Mouse (Mus musculus): ENCODE results near the gene Ppp1r14b. TPM values are rescaled to one million over a fixed set of nuclear protein-coding genes. Genes with fewer than 3 reads are reported as not detected.

Ppp1r14b gene
- polyA plus RNA-seq (2017; shearing (Covaris generic)), result 32.3 TPM

DNA sequence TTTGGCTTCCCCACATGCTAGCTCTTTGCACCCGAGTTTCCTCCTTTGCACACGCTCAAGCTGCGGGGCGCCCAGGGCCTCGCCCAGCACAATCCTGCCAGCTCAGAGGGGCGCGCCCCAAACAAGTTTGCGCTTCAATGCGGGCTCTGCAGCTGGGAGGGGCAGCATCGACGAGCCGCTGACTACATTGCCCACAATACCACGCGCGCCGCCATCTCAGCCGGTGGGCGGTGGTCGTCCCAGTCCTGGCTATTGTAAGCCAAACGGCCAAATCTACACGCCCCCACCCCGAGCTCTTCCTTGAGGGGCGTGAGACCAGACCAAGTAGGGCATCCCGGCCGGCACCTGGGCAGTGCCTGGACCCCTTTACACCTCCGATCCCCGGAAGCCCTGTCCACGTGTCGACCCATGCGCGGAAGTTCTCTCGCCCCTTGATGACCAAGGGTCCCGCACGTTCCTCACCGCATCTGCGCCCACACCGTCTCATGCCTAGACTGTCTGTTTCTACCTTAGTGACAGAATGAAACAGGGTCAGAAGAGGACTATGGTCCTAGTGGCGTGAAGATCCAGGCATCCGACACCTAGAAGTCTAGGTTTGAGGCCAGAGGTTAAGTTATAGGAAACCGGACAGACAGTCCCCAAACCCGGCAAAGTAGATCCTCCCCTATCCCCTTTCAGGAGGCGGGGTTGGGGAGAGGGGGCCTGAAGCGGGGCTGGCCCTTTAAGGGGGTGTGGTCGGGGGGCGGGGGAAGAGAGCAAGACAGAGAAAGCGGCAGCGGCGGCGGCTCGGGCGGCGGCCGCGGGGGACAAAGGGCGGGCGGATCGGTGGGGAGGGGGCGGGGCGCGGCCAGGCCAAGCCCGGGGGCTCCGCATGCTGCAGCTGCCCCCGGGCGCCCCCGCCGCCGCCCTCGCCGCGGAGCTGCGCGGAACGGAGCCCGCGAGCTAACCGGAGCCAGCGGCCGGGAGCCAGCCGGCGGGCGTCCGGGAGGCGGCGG is at the start of gene Ppp1r14b:
Ppp1r14b (plus strand) TSS at position 758 of the 995 bp plus-strand sequence.

DNA sequence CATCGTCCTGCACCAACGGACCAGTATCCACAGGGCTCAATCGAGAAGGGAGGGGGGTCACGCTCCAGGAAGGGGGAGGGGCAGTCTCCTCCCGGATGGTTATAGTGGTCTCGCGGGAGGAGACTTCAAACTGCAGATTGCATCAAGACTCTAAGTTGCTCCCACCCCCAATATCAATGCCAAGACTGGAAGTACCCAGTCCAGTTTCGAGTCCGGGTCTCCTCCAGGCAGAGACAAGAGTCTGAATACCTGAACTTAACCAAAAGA is 49.5 kb upstream of the Ppp1r14b start, which contains the start of gene Catsperz:
Catsperz (minus strand) TSS at position 74 of the 267 bp plus-strand sequence.

DNA sequence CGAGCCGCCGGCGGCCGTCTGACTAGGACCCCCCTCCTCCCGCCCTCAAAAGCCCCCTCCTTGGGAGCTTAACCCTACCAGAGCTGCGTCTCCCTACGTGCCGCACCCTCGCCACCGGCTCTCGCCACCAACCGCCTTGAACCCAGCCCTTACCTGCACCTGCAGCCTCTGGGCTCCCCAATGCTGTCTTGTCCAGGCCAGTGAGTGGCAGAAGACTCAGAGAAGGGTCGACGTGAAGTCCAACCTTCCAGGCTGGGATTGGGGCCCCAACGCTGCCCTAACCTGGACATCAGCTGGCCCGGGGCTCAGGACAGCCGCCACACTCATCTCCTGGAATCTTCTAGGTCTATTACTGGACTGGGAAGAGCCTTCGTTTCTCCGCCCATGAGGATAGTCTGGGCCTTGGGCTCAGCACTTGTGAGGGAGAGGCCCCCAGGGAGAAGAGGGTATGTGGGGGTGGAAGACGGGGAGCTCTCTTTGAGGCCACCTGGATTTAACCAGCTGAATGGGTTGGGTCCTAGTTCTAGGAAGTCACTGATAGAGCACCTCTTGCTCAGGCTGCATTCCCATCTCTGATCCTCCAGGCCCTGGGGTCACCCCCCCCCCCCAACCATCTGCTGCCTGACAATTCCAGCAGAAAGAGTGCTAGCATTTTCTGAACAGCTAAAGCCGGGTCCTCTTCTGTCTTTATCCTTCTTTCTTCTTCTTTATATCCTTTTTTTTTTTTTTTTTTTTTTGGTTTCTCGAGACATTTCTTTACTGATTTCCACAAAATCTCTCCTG is 40.4 kb upstream of the Ppp1r14b start, which contains the start of gene Kcnk4:
Kcnk4 (minus strand) TSS at position 321 of the 783 bp plus-strand sequence.

DNA sequence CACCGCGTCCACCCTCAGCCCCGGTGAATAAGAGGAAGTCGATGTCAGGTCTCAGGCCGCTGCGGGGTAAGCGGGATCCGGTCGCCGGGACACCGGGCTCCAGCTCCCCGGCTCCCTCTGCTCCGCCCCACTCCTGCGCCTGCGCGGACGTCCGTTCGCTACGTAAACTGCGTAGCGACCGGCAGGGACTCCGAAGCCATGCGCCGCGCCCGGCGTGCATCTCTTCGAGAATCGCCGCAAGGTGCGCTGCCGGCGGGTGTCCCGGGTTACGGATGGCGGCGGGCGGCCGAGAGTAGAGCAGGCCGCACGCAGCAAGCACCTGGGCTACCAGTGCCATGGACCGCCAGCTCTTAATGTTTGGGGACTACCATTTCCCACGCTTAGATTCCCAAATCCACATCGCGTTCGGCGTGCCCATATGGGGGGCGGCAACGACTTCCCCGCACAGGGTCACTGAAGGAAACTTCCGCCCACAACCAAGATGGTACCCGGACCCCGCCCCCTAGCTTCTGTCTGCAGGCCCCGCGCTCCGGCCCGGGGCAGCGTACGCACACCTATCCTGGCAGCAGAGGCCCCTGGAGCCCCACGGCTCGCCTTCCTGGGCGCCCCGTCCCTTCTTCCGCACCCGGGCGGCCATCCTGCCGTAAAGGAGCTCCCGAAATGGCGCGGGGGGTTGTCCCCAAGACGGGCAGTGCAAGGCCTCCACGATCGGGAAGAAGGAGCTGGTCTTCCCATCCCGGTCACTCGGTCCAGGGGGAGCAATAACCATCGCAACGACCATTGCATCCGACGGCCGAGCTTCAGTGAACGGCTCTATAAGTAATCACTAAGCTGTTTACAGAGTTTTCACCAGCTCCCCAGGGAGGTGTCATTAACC is 33.2 kb upstream of the Ppp1r14b start, which contains the start of gene Bad:
Bad (plus strand) TSS at position 490 of the 877 bp plus-strand sequence.

DNA sequence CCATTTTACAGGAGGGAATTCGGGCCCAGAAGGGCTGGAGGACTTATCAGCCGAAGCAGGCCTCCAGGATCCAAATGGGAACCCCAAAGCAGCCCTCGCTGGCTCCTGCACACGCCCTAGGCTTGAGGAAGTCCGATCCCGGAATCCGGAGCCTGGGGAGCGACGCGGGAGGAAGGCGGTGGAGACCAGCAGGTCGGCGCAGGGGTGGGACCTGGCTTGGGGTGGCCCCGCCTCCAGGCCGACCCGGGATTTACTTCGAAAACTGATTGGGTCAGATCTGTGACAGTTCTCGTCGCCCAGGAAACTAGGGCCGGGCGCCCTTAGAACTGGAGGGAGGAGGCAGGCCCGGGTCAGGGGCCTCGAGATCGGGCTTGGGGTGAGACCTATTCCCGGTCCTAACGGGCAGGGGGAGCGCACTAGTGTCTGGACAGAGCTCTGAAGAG is 32.5 kb upstream of the Ppp1r14b start, which contains the start of gene Gpr137:
Gpr137 (minus strand) TSS at position 232 of the 443 bp plus-strand sequence.

DNA sequence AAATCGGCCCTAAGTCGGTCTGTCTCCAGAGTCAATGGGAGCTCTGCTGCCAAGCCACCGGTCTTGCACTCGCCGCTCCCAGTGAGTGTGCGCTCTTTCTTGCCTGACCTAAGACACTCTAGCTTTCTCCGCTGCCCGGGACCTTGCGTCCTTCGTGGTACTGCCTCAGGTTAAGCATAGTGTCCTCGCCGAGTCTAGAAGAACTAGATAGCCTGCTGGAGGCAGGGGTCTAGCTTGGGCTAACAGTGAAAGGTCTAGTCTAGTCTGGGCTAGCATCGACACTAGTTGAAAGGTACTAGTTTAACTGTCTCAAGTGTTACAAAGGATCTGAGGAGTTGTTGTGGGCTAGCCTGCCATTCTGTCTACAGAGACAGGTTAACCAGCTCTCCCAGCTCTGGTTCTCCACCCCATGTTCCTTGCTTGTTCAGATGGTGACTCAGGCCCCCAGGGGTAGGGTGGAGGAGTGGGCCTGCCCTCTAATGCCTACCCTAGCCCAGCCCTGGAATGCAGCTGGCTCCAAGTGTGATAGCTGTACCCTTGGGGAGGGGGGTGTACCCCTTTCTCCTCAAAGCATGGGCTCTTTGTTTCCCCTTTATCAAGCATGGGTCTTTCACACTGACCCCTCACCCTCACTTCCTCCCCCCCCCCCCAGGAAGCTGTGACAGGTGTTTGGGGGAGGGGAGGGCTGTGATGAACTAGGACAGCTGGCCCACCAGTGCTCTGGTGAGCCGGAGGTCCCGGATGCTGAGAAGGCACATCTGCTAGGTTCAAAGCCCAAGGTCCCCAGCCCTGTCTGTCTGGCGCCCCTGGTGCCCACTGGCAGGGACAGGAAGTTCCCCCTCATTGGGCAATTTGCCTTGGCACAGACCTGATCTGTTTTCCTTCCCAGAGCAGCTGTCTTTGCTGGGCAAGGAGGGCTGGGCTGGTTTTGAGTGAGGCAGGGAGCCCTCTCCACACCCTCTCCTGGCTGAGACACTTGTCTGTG is 1.1 kb downstream of the Ppp1r14b start, which contains the start of gene Plcb3:
Plcb3 (minus strand) TSS at position 934 of the 985 bp plus-strand sequence.

DNA sequence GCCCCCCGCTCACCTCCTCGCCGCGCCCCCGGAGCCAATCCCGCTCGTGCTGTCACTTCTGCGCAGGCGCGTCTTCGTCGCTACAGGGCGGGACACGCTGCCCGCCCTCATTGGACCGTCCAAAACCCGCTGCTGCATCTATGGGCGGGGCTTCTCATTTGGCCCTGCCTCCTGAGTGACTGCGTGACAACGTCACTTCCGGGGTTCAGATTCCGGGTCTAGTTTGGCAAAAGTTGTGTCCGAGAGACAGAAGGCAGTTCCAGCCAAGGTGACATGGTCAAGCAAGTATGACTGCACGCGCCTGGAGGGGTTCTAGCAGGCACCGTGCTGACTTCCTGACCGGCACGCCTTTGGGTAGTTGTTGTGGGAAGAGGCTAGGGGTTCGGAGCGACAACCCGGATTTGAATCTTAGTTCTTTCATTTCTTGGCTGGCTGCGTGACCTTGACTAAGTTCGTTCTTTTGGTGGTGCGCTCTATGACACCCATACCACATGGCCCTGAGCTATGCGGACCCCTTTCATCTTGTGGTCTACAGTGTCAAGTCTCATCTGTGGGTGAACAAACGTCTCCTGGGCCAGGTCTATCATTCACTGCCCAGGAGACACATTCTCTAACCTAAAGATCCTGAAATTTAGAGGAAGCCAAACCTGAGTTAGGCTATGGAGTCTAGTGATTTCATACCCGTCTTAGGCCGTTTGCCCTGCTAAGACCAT is 5.8 kb downstream of the Ppp1r14b start, which contains the start of gene Fkbp2:
Fkbp2 (minus strand) TSS at position 121 of the 713 bp plus-strand sequence.

DNA sequence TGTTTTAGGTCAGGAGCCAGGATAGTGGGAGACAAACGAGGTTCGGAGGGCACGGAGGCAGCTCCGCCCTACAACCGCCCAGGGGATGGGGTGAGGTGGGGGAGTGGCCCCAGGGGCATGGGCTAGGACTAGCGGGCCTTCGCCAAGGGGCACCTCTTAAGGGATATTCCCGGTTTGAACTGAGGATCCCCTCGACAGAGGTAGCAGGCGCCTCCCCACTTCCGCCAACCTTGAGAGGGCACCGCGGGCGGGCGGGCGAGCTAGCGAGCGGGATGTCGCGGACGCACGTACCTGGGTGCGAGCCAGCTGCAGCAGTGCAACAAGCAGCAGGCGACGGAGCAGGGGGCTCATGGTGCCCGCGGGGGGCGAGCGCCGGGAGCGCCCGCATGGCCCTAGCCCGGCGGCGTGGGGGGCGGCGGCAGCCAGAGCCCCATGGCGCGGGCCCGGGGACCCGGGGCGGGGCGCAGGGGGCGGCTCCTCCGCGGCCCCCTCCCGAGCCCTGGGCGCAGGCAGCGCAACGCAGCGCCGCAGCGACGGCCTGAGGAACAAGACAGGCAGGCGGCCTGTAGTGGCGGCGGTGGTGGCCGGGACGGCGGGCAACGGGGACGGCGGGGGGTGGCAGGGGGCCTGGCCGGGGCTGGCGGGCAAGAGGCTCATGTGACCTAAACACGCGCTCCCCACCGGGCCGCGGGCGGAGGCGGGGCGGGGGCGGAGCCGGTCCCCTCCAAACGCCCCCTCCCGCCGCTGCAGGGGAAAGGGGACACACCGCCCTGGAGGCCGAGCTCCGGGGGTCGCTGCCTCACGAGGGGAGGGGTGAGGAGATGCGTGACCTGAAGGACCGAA is 12.5 kb downstream of the Ppp1r14b start, which contains the start of gene Vegfb:
Vegfb (minus strand) TSS at position 591 of the 843 bp plus-strand sequence.

DNA sequence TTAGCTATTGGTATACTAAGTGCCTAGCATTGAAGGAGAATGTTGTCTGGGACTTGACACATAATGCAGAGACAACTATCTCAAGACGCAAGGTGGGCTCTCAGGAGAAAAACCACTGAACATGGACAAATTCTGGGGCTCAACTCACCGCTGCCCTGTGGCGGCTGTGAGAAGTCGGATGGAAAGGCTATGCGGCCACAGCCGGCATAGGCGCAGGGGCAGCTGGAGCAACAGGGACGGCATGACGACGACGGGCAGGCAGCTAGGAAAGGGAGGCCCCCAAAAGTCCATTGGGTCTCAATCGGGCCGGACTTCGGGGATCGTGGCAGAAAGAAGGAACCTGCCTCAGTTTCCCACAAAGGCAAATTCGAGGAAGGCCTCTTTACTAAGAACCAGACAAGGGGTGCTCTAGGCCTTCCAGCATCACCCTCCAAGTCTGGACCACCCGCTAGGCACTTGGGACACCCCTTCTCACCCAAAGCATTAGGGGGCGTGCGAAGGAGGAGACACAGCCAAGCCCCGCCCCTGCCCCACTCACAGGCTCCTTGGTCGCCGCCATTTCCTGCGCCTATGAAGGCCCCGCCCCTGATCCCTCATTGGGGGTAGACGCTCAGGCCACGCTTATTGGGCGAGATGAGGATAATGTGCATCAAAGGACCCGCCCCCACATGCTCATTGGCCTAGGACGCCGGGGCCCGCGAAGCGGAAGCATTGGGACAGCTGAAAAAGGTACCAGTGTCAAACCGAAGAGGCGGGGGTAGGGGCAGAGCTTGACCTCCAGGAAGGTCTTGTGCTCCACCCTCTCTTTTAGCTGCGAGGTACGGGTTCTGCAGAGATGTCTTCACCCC is 17.5 kb downstream of the Ppp1r14b start, which contains the start of gene Dnajc4:
Dnajc4 (minus strand) TSS at position 562 of the 848 bp plus-strand sequence.

DNA sequence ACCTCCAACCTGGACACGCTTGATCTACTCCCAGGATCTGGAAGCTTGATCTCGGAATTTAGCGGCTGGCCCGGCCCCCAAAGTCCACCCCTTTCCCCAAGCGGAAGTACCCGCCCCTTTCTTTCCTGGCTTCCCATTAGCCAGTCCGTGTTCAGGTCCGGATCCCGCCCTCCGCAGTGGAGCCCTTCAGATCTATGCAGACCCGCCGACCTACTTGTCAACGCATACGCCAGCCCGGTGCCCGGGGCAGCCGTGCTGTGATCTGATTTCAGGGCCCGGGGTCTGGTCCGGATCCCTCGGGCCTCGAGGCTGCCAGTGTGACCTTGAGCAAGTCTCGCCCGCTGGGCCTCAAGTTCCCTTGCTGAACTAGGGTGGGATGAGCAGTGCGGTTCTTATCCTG is 21.2 kb downstream of the Ppp1r14b start, which contains the start of the genes Nudt22 and Trpt1:
Nudt22 (minus strand) TSS at position 112 of the 400 bp plus-strand sequence.
Trpt1 (plus strand) TSS at position 126 of the 400 bp plus-strand sequence.

DNA sequence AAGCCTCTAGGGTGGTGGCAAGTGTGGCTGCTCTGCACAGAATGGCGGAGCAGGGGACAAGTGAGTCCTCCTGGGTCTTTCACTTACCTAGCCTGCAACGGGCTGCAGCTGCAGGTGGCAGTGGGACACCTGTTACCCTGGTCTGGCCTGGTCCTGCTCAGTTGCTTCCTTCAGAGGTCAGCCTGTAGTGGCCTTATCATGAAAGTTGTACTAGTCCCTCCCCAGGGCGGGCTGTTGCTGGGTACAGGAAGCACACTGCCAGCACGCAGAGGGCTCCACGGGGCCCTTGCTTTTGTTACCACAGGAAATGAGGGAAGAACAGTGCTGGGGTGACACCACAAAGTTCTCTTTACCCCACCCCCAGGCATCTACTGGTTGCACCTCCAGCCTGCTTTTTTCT is 44.4 kb downstream of the Ppp1r14b start, which contains the start of gene Fermt3:
Fermt3 (minus strand) TSS at position 279 of the 400 bp plus-strand sequence.

Other genes with a start within 250 kb of the Ppp1r14b start
- gene Rps6ka4, start 134.3 kb upstream of the Ppp1r14b start, polyA plus RNA-seq (2017; shearing (Covaris generic)), result 31.3 TPM
- 48.7 TPM for gene Ccdc88b, start 116.8 kb upstream of the Ppp1r14b start, polyA plus RNA-seq (2017; shearing (Covaris generic))
- gene Trmt112, start 65.3 kb upstream of the Ppp1r14b start, polyA plus RNA-seq (2017; shearing (Covaris generic)), result 234 TPM
- 267 TPM for gene Prdx5, start 64.9 kb upstream of the Ppp1r14b start, polyA plus RNA-seq (2017; shearing (Covaris generic))
- gene Esrra, start 53.2 kb upstream of the Ppp1r14b start, polyA plus RNA-seq (2017; shearing (Covaris generic)), result 6.6 TPM
- not detected for gene Catsperz, start 49.6 kb upstream of the Ppp1r14b start, polyA plus RNA-seq (2017; shearing (Covaris generic))
- not detected for gene Kcnk4, start 40.5 kb upstream of the Ppp1r14b start, polyA plus RNA-seq (2017; shearing (Covaris generic))
- 43.9 TPM for gene Bad, start 33.1 kb upstream of the Ppp1r14b start, polyA plus RNA-seq (2017; shearing (Covaris generic))
- gene Gpr137, start 32.5 kb upstream of the Ppp1r14b start, polyA plus RNA-seq (2017; shearing (Covaris generic)), result 17.8 TPM
- gene Plcb3, start 1.5 kb downstream of the Ppp1r14b start, polyA plus RNA-seq (2017; shearing (Covaris generic)), result 7.2 TPM
- gene Fkbp2, start 5.5 kb downstream of the Ppp1r14b start, polyA plus RNA-seq (2017; shearing (Covaris generic)), result 53.6 TPM
- 1.2 TPM for gene Vegfb, start 12.7 kb downstream of the Ppp1r14b start, polyA plus RNA-seq (2017; shearing (Covaris generic))
- gene Dnajc4, start 17.6 kb downstream of the Ppp1r14b start, polyA plus RNA-seq (2017; shearing (Covaris generic)), result 66.9 TPM
- gene Nudt22, start 21.1 kb downstream of the Ppp1r14b start, polyA plus RNA-seq (2017; shearing (Covaris generic)), result 38.9 TPM
- 8.5 TPM for gene Trpt1, start 21.2 kb downstream of the Ppp1r14b start, polyA plus RNA-seq (2017; shearing (Covaris generic))
- gene Fermt3, start 44.5 kb downstream of the Ppp1r14b start, polyA plus RNA-seq (2017; shearing (Covaris generic)), result 429 TPM
- gene Stip1, start 65.0 kb downstream of the Ppp1r14b start, polyA plus RNA-seq (2017; shearing (Covaris generic)), result 157 TPM
- 2.8 TPM for gene Macrod1, start 81.8 kb downstream of the Ppp1r14b start, polyA plus RNA-seq (2017; shearing (Covaris generic))
- 0.05 TPM for gene Flrt1, start 130.8 kb downstream of the Ppp1r14b start, polyA plus RNA-seq (2017; shearing (Covaris generic))
- gene Otub1, start 231.3 kb downstream of the Ppp1r14b start, polyA plus RNA-seq (2017; shearing (Covaris generic)), result 73.3 TPM
- gene Cox8a, start 242.6 kb downstream of the Ppp1r14b start, polyA plus RNA-seq (2017; shearing (Covaris generic)), result 544 TPM

Data from CD4-positive, CD25-positive, alpha-beta regulatory T cell, adult 9 weeks (primary cell).